Mouse (Mus musculus) small intestine, adult 2 months (tissue): ENCODE measurements around the gene Cnr2. TPM values are rescaled to one million over a fixed set of nuclear protein-coding genes. Genes with fewer than 3 reads are reported as not detected.
A peak's percentile ranks its signal among the peaks of the same experiment; 100 is the strongest.

ENCODE experiments used
- H3K27ac ChIP-seq: fragments of 200-500 bp; 2 replicates; pipeline ENCODE4 v1.5.1; 2012; ENCODE audit warnings: low read depth, low read length, control low read depth, inconsistent platforms; ENCODE audit not compliant: insufficient read depth
- H3K27me3 ChIP-seq: fragments of 200-500 bp; 2 replicates; pipeline ENCODE4 v1.6.1; 2012; ENCODE audit warnings: mild to moderate bottlenecking, moderate library complexity, low read length, inconsistent platforms; ENCODE audit not compliant: control insufficient read depth, insufficient read depth
- H3K36me3 ChIP-seq: fragments of 200-500 bp; 2 replicates; pipeline ENCODE4 v1.6.1; 2012; ENCODE audit warnings: mild to moderate bottlenecking, low read length, control low read depth, inconsistent platforms; ENCODE audit not compliant: control insufficient read depth, insufficient read depth
- H3K4me1 ChIP-seq: fragments of 200-500 bp; 2 replicates; pipeline ENCODE4 v1.6.1; 2012; ENCODE audit warnings: low read length, inconsistent platforms, mixed read lengths; ENCODE audit not compliant: control insufficient read depth, insufficient read depth, insufficient read length
- H3K4me3 ChIP-seq: fragments of 200-500 bp; 2 replicates; pipeline ENCODE4 v1.5.1; 2012; ENCODE audit warnings: low read depth, mild to moderate bottlenecking, control low read depth, inconsistent platforms, low read length, moderate library complexity
- CTCF ChIP-seq: fragments of 200-500 bp; IDR thresholded peaks from 2 replicates; pipeline ENCODE4 v1.5.1; 2012; ENCODE audit warnings: low read depth, mild to moderate bottlenecking, control low read depth, inconsistent platforms, low read length, moderate library complexity, mixed read lengths; ENCODE audit not compliant: insufficient replicate concordance, insufficient read length; ENCODE audit errors: extremely low read depth
- POLR2A ChIP-seq: fragments of 200-500 bp; IDR thresholded peaks from 2 replicates; pipeline ENCODE4 v1.6.1; 2012; ENCODE audit warnings: low read depth, mild to moderate bottlenecking, control low read depth, inconsistent platforms, low read length, moderate library complexity
- WGBS: fragments of 180-500 bp; shearing (Covaris S2); methylation state at CpG from one replicate; pipeline ENCODE4 v1.1.7; 2018; 5-methylcytosine and 5-hydroxymethylcytosine counted together
- polyA plus RNA-seq: library from polyadenylated mRNA; depleted of rRNA; stranded (reverse); fragments of >200 nt; gene quantifications from 2 replicates; pipeline ENCODE4 v1.2.3, GENCODE M21; 2012

Cnr2 gene
- polyA plus RNA-seq, 1 experiment = 1.1 TPM

GRCm38 (mm10) chr4:135920304-135921241, 25.4 kb downstream of the Cnr2 start, which contains the start of gene Fuca1:
Gene Fuca1, plus strand, starts transcription at chr4:135920735.
- peaks cover 18% of the 10 kb centered on the region for H3K4me1 ChIP-seq
- under 1% methylated on average over 60 of the region's 60 CpGs for WGBS
- H3K36me3 ChIP-seq = peaks cover 17% of the 10 kb centered on the region
- peak within 1 kb of the TSS; percentile 88 for H3K4me3 ChIP-seq
- H3K27ac ChIP-seq = peak within 1 kb of the TSS; percentile 91
- TF ChIP-seq POLR2A = peak; percentile 60; the same call in 1 of the 2 replicates
- TF ChIP-seq CTCF = peak; percentile 98
- no peaks in the 10 kb centered on the region for H3K27me3 ChIP-seq

GRCm38 (mm10) chr4:135921257-135922120, 26.3 kb downstream of the Cnr2 start:
- 1% methylated on average over 26 of the region's 26 CpGs for WGBS
- peaks cover 26% of the 10 kb centered on the region for H3K36me3 ChIP-seq

GRCm38 (mm10) chr4:135922190-135922589, 27.0 kb downstream of the Cnr2 start:
- no peak overlapping the region for H3K4me3 ChIP-seq
- H3K4me1 ChIP-seq = peaks cover 18% of the 10 kb centered on the region
- no peak for TF ChIP-seq POLR2A
- H3K27ac ChIP-seq = no peak overlapping the region
- 24% methylated on average over 1 of the region's 1 CpGs for WGBS
- H3K36me3 ChIP-seq = peaks cover 30% of the 10 kb centered on the region
- no peaks in the 10 kb centered on the region for H3K27me3 ChIP-seq

More at GRCm38 (mm10) chr4:135921257-135922120, 26.3 kb downstream of the Cnr2 start:
- TF ChIP-seq CTCF = no peak; the same call in 1 of the 2 replicates
- TF ChIP-seq POLR2A = peak; percentile 65; the same call in 1 of the 2 replicates
- Histone ChIP-seq H3K4me1 (peaks cover 18% of the 10 kb centered on the region), H3K4me3 (peak overlapping the region; percentile 88), H3K27ac (peak overlapping the region; percentile 91), H3K27me3 (no peaks in the 10 kb centered on the region)

GRCm38 (mm10) chr4:135924418-135924817, 29.2 kb downstream of the Cnr2 start:
- Histone ChIP-seq H3K4me3 (no peak overlapping the region), H3K36me3 (peaks cover 33% of the 10 kb centered on the region), H3K27me3 (no peaks in the 10 kb centered on the region), H3K4me1 (peaks cover 12% of the 10 kb centered on the region; the same call in 1 of the 2 replicates), H3K27ac (peak overlapping the region; percentile 62; the same call in 1 of the 2 replicates)
- TF ChIP-seq CTCF = no peak
- TF ChIP-seq POLR2A = no peak
- WGBS = 37% methylated on average over 2 of the region's 2 CpGs

GRCm38 (mm10) chr4:135925341-135925740, 30.1 kb downstream of the Cnr2 start:
- no peak for TF ChIP-seq CTCF
- no peak for TF ChIP-seq POLR2A
- Histone ChIP-seq H3K4me3 (no peak overlapping the region), H3K27me3 (no peaks in the 10 kb centered on the region), H3K27ac (no peak overlapping the region), H3K4me1 (peaks cover 9% of the 10 kb centered on the region; the same call in 1 of the 2 replicates), H3K36me3 (peaks cover 39% of the 10 kb centered on the region)
- 48% methylated on average over 5 of the region's 5 CpGs for WGBS

- Histone ChIP-seq H3K27ac (no peak overlapping the region), H3K27me3 (no peaks in the 10 kb centered on the region), H3K36me3 (peaks cover 48% of the 10 kb centered on the region), H3K4me1 (peaks cover 9% of the 10 kb centered on the region; the same call in 1 of the 2 replicates), H3K4me3 (no peak overlapping the region)
- TF ChIP-seq CTCF (no peak), POLR2A (no peak)
- 89% methylated on average over 10 of the region's 10 CpGs for WGBS
Measured at GRCm38 (mm10) chr4:135926195-135926808, 31.1 kb downstream of the Cnr2 start.
